Mouse (Mus musculus) gastrocnemius, adult 18-20 months (tissue): ENCODE measurements at regions not wholly inside any gene's neighbourhood (a gene's known extent, or its start where the extent isn't known, plus 50 kb on each side); places are given as distances from the start of the nearest gene placed in this dataset.

Source experiments
- DNase-seq: peaks from one replicate; pipeline ENCODE4 v3.0.0; 2021; ENCODE audit warnings: low spot score

DNA sequence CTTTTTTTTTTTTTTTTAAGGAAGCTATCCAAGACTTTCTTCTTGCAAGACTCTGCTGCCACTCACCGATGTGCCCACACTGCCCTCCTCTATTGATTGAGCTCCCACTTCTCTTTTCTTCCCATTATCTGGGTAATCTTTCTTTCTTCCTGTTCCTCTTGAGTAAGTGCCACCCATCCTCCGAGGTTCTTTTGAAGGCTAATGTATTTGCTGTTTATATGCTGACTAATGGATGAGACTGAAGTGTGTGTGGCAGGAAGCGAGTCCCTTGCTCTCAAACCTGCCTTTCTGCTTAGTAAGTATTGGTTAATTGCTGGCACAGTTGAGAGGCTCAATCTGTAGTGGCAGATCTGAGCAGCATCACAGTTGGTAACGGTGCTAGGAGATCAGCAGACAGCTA lies 142.1 kb upstream of the Plxnc1 start:
- no peak for DNase-seq

DNA sequence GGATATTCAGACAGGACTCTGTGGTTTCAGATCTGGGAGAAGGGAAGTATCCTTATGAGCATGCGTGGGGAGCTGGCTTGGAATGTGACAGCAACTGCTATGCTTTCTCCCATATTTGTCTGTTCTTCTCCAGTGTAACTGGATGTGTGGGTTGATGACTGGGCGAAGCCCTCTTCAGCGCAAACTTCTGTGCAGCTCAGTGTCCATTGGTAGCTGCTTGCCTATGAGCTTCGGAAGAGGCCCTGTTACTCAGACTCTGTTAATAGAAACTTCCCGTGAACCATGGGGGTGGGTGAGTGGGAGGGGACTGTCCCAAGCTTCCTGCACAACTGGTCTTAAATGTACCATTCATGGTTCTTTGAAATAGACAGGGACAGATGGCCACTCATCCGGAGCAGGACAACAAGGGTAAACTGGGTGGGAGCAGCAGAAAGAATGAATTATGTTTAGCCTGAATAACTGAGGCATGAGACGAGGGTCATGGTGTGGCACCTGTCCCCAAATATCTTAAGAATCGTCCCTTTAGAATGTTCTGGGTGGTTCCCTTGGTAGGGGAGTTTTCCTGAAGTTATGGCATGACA lies 141.1 kb upstream of the Plxnc1 start:
- DNase-seq: no peak

DNA sequence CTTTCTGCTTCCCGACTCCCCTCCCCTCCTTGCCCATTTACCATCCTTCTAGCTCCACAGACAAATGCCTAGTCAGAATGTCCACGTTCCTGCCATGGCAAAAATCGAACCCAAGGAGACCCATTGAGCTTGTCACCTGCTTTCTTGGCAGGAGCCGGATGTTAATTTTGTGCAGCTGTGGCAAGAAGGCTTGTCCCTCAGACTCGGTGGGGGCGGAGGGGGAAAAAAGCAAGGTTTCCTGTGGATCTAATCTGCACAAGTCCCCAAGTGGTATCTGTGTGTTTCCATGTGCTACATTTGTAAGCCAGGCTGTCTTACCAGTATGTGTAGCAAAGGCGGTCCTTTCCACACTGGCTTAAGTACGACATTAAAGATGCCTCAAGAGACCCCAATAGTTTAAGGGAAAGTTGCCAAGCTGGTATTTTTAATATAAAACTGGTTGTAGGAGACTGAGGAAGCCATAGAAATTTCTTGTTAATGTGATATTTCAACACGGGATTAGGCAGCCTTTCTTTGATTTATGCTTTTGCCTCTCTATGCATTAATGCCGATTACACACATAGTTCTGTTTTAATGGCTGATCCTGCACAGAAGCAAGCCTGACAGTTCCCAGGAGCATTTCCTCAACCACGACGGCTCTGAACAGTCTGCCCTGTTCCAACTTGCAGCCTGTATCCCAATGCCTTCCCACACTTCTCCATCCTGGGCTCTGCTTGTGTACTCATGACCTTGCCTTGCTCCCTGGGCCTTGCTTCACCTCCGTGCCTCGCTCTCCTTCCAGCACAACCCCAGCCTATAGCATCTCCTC lies 138.9 kb upstream of the Plxnc1 start:
- no peak for DNase-seq

DNA sequence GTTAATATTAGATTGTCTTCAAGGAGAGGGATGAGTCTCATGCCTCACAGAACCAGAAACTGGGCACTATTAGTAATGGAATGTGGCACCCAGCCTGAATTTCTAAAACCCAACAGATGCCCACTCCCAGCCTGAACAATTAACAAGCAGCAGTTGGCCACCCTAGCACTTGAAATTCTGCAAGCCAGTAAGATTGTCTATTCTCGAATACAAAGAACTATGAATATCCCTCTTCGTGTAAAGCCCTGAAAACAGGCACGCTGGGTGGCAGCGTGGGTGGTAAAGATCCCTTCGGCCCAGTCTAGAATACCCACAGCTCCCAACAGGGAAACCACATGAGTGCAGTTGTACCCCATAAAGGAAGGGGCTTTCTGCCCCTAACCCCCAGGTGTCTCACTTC lies 138.0 kb upstream of the Plxnc1 start:
- DNase-seq: no peak

DNA sequence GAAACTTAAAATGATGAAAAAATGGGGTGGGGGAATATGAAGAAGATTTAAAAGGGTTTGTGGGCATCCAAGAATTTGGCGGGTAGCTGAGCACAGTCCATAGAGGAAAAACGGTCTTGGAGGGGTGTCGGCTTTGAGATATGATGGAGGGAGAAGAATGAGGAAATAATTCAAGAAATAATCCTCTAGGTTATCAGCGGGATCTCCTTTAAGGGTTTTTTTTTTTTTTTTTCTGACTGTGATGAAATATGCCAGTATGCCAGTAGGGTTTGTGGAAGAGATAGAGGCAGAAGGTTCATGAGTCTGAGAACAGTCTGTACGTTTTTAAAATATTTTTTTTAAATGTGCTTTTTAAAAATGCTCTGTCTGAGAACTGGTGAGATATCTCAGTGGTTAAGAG lies 135.3 kb upstream of the Plxnc1 start:
- no peak for DNase-seq

DNA sequence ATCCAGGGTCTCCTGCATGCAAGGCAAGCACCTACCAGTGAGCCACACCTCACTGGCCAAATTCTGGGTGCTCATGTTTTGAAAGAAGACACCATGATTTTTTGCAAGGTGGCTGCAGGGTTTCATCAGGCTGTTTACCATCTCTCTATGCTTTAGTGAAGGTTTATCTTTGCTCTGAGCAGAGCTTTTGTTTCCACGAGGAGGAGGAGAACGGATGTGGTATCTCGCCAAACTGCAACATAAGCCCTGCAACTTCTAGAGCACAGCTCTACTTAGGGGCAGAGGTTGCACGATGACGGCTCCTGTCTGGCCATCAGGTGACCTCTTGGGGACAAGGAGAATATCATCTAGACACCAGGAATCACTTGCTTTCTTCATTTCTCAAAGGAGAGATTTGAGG lies 131.8 kb upstream of the Plxnc1 start:
- no peak for DNase-seq

DNA sequence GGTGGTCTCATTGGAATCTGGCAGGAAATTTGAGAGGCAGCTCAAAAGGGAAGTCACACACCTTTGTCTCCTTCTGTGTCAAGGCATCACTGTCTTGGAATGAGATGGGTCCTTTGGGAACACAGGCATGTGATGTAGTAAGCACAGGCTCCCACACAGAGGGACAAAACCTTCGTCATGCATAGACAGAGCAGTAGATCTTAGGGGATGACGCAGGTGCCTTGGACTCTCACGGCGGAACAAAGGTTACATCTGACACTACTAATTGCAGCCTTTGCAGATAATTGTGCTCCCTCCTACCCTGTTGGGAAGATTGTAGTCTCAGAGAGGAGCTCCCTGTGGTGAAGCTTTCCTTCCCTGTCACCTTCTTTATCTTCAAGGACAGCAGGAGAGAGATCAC lies 131.3 kb upstream of the Plxnc1 start:
- DNase-seq: no peak

DNA sequence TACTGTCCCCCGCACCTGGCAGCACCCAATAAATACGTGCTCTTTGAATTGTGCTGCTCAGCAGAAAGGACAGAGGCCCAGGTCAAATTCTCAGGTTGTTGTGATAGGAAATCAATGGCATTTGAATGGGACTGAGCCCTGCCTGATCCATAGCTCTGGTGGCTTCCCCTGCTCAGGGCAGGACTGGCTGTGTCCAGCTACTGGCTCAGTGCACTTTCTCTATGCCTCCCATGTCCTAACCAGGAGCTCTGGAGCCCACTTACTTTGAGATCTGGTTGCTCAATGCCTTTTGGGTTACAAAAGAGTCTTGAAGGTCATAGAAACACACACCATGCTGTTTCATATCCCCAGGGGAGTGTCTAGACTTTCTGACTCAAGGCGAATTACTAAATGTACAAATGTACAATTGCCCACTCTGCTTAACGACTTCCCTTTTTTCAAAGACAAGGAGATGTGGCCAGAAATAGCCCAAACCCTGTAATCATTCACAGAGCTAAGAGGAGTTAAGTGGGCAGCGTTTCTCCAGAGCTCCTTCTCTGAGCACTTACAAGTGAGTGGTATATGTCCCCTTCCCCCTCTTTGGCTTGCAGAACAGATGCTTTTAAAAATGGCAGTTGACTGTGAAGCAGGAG lies 130.4 kb upstream of the Plxnc1 start:
- DNase-seq: no peak

DNA sequence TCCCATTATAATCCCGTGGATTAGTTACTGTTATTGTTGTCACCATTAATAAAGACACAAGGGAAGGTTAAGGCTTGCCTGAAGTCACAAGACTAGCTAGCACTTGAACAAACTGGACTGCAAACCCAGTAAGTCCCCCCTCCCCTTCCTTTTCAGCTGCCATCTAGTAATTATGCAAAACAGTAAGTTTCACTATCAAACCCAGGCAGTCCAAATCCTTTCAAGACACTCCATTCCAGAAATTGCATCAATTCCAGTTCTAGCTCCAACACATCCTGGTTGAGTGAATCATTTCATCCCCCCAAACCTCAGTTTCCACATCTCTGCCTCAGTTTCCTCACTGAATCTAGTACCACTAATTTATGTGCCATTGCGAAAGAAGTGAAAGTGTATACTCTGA lies 129.7 kb upstream of the Plxnc1 start:
- DNase-seq: no peak

DNA sequence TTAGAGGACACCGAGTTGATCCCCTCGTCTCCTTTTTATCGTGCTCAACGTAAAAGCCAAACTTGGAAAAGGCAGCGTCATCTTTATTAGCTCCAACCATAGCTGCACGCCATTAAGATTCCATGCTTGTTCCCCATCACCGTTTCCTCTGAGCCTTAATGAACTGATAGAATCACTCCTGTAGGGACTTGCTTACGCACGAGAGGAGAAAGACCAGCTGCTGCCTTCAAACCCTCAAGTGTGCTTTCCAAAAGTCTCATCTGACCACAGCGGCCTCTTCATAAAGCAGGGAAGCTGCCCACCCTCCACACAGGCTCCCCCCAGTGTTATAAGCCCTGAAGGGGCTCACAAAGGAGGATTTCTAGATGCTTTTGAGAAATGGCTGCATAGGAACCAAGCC lies 123.3 kb upstream of the Plxnc1 start:
- no peak for DNase-seq

DNA sequence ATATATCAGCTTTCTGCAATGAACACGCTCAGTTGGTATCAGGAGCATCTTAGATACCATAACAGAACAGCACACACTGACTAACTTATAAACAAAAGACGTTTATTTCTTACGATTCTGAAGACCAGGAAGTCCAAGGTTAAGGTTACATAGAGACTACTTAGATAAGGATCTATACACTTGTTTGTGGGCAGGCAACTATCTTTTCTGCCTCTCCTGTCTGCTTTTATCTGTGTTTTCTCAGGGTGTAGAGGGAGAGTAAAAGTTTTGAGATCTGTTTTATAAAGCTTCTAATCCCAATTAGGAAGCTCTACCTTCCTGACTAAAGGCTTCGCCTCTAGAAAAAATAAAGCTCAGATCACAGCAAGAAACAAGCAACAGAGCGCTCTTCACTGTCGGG lies 122.1 kb upstream of the Plxnc1 start:
- no peak for DNase-seq

DNA sequence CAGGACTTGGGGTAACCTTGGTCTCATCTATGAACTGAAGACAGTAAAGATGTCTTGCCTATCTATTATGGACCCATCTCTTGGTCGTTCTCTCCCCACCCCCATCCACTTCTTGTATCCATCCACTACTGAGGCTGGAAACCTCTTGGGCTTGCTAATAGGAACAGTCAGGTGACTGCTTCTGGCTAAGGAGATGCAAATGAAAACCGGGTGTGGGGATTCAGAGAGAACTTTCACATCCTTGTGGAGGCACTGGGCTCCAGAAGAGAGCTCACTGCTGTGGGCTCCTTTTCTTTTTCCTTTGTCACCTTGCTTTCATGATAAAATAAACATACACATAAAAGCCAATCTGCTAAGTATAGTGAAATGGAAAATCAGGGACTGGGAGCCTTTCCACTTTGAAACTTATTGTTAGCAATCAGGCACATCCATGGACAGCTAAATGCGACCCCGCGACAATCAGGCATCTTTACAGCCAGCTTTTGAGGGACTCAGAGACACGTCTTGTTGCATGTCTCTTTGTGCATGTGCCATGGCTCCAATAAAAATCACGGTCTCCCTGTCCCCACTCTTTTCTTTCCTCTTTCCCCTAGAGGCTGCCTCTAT lies 115.0 kb upstream of the Plxnc1 start:
- DNase-seq: no peak

DNA sequence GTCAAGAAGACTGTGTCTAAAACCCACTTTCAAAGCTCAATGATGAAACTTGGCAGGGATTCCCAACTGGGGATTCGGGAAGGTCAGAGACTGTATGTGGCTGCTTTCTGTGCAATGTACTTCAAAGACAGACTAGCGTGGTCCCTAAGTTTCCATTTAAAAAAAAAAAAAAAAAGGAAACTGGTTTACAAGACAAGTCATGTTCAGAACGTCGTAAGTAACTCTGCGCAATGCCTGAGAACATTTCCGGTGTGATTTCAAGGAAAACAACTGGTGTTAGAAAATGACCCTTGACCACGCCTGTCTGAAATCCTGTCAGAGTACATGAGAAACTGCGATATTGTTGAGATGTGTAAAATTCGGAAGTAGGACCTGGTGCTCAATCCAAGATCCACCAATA lies 114.4 kb upstream of the Plxnc1 start:
- no peak for DNase-seq

DNA sequence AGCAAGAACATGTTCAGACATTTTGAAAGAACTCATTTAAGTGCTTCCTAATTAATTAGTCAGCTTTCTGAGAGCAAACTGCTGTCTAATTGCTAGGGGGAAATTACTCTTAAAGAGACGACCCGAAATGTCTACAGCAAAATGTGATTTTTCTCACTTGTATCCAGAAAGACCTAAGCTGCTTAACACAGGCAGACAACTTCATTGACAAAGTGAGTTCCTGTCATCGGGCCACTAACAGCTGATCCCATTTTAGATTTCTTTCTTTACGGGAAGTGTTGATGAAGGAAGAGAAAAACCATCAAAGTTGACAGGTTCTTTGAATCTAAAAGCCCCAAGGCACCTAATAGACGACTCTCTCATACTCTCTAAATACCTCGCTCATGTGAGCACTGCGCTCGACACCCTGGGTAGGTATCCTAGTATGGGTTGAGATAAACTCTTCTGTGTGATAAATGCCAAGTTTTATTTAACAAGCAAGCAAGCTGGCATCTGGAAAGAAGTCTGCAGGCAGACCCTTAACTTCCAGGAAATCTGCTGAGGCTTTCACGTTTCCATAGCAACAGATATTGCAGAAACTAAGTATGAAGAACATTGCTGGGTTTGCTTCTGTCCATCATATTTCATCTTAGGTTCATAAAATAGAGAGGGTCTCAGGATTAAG lies 112.5 kb upstream of the Plxnc1 start:
- no peak for DNase-seq

DNA sequence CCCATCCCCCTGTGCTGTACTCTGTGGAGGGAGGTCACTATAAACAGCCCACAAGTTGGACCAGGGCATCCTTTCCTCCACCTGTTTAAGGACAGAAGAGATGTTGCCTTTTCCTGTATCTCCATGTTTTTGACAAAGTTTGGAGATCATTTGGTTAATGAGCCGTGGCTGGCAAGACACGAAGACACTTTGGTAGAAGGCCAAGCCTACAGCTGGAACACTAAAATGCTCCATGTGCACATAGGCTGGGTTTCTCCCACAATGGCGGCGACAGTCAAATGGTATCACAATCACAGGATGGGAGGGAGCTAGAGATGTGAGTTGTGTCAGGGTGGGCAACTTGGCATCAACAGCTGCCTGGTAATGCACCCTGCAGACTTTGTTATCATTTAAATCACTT lies 111.9 kb upstream of the Plxnc1 start:
- no peak for DNase-seq

DNA sequence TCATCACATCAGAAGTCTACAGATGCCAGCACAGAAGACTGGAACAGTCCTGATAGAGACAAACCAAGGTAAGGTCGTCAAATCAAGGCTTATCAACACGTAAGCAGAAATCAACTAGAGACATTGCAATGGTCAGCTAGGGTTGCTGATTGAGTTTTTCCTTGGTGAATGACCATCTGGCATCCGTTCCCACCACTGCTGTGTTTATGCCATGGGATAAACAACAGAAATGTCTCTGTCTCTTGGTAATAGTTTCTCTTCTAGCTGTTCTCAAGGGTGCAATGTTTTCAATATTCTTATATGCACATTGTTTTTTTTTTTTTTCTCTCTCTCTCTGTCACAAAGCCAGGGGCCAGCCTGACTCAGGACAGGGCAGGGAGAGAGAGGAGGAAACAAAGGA lies 110.2 kb upstream of the Plxnc1 start:
- DNase-seq: no peak

DNA sequence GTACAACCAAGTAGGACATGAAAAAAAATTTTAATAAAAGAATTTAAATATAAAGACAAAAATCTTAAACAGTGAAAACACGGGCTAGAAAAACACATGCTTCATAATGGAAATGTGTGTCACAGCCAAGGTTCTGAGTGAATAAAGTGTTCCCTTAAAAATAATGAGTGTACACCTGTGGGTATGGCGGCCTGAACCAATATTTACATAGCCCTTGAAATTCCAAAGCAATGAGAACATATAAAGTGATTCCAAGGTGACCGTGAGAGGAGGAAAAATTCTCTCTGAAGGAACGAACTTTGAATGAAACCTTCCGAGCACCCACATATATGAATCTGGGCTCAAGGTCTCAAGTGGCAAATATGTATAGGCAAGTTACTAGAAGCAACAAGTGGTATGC lies 104.2 kb upstream of the Plxnc1 start:
- no peak for DNase-seq

DNA sequence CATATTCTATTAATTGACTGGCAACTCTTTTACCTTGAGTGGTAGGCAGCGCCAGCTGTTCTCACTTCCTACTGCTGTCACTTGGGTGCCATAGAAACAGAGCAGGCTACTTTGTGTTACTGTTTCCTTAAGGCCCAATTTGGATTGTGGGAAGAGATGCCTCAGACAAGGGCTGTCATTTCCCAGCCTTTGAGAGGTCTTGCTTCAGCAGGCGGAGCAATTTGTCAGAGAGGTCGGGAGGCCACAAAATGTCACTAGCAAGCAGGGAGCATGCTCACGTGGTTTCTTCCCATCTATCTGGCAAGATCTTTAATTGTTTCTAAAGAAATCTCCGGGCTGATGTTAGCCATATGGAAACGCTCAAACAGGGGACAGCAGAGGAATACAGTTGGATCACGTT lies 99.3 kb upstream of the Plxnc1 start:
- DNase-seq: no peak

DNA sequence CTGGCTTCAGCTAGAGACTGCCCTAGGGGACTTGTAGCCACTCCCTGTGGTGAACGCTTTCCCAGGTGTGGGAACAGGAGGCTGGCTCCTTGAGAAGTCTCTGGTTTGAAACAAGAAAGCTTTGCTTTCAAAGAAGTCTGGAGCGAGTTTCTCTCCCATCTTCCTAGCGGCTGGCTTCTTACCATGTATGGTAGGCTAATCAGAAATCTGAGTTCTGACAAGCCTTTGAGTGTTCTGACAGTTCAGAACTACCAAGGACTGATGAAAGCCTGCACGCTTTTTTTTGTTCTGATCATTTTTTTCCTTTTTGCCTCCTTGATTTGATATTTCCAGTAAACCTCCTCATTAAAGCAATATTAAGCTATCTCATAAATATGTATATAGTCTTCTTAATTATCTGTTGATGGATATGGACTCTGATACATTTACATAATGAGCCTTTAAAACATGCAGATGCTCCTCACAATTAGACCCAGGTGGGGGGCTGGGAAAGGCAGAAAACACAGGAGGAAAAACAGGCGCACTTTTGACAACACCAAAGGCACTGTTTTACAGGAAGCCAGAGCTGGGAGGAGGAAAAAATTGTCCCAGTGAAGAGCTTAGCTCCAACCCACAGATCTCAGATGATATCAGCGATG lies 95.7 kb upstream of the Plxnc1 start:
- no peak for DNase-seq

DNA sequence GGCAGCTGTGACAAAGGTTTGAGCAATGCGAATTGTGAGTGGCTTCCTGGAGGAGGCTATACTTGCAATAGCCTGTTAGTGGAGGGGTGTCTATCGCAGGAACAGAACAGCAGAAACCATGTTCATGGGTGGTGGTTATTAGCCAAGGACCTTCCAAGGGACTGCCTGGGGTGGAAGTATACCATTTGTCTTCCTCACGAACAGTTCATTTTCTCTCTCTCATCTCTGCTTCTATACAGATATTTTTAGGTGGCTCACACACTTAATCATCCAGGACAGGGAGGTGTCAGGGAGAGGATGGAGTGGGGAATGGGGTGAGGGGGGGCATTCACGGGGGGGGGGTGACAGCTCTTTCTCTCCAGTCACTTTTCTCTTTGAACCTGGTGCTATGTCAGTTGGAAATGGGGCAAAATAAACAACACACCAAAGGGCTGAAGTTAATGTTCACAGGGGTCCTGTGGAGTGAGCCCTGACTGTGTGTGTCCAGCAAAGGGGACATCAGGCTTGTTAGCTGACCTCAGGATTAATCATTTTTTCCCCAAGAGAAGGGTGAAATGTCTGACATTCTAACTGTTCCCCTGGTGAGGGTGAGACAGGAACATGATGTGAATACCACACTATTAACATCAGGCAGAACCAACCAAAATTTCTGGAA lies 91.5 kb upstream of the Plxnc1 start:
- no peak for DNase-seq

DNA sequence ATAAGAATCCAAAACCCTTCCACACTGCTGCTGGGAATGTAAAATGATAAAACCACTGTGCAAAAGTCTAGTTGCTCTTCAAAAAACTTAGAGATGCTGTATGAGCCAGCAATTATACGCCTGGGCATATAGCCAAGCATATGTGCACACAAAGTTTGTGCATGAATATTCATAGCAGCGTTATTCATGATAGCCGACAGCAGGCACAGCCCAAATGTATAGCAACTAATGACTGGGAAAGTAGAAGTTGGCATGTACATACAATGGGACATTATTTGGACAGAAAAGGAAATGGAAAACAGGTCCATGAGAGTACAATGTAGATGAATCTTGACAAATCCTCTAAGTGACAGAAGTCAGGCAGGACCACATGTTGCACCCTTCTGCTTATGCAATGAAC lies 90.7 kb upstream of the Plxnc1 start:
- DNase-seq: no peak
